Mouse (Mus musculus): Measurements from ENCODE around the gene Fgfbp3. TPM values are rescaled to one million over a fixed set of nuclear protein-coding genes. Genes with fewer than 3 reads are reported as not detected.
A peak's percentile ranks its signal among the peaks of the same experiment; 100 is the strongest.
"Not testable (repeated sequence)": the region's sequence is repeated elsewhere in the genome, so short reads cannot be mapped to it uniquely, and the experiment has no call there.

Gene Fgfbp3
- polyA plus RNA-seq (2016; fragmentation: Nextera tagmentation; extraction: Ambion mirVana): 4.7 and 5.0 TPM in 2 replicates

GRCm38 (mm10) chr19:36919466-36919865 is at the start of gene Fgfbp3:
Gene Fgfbp3, minus strand, starts transcription at chr19:36919615.
- Histone ChIP-seq H3K27me3 (ENCODE audit: insufficient read depth, poor library complexity, severe bottlenecking) (no peaks in the 10 kb centered on the region), H3K4me1 (peaks cover 4% of the 10 kb centered on the region; the same call in 1 of the 2 replicates), H3K4me3 (peak within 1 kb of the TSS; percentile 82), H3K27ac (peak within 1 kb of the TSS; percentile 93), H3K9me3 (no peaks in the 10 kb centered on the region), H3K36me3 (no peaks in the 10 kb centered on the region)
- WGBS: 7% methylated on average over 12 of the region's 12 CpGs
- peak; percentile 79 for DNase-seq (ENCODE audit: low spot score)

- not testable (repeated sequence) for H3K27me3 ChIP-seq (ENCODE audit: insufficient read depth, poor library complexity, severe bottlenecking); DNase-seq (ENCODE audit: low spot score); H3K27ac ChIP-seq; H3K4me1 ChIP-seq; H3K4me3 ChIP-seq; H3K9me3 ChIP-seq
- peaks cover 72% of the 10 kb centered on the region for H3K36me3 ChIP-seq
- 86% methylated on average over 6 of the region's 6 CpGs for WGBS
Observed at GRCm38 (mm10) chr19:36962544-36963260, 43.3 kb upstream of the Fgfbp3 start.

- peaks cover 76% of the 10 kb centered on the region for H3K36me3 ChIP-seq
- no peaks in the 10 kb centered on the region for H3K4me1 ChIP-seq
- WGBS: 95% methylated on average over 1 of the region's 1 CpGs
Observed at GRCm38 (mm10) chr19:36961320-36961719, 41.9 kb upstream of the Fgfbp3 start.

GRCm38 (mm10) chr19:36958331-36958730 is 38.9 kb upstream of the Fgfbp3 start:
- no peaks in the 10 kb centered on the region for H3K9me3 ChIP-seq
- WGBS: 87% methylated on average over 4 of the region's 4 CpGs
- H3K27me3 ChIP-seq (ENCODE audit: insufficient read depth, poor library complexity, severe bottlenecking): no peaks in the 10 kb centered on the region
- no peak overlapping the region for H3K4me3 ChIP-seq
- no peak overlapping the region for H3K27ac ChIP-seq
- DNase-seq (ENCODE audit: low spot score): no peak
- peaks cover 54% of the 10 kb centered on the region for H3K36me3 ChIP-seq
- peaks cover 5% of the 10 kb centered on the region for H3K4me1 ChIP-seq

More at GRCm38 (mm10) chr19:36961320-36961719, 41.9 kb upstream of the Fgfbp3 start:
- Histone ChIP-seq H3K4me3 (no peak overlapping the region), H3K27ac (no peak overlapping the region), H3K9me3 (no peaks in the 10 kb centered on the region), H3K27me3 (ENCODE audit: insufficient read depth, poor library complexity, severe bottlenecking) (no peaks in the 10 kb centered on the region)
- no peak for DNase-seq (ENCODE audit: low spot score)

GRCm38 (mm10) chr19:36953637-36954206 is 34.3 kb upstream of the Fgfbp3 start:
- 29% methylated on average over 4 of the region's 4 CpGs for WGBS
- peaks cover 25% of the 10 kb centered on the region for H3K36me3 ChIP-seq
- peaks cover 7% of the 10 kb centered on the region for H3K4me1 ChIP-seq
- H3K27me3 ChIP-seq (ENCODE audit: insufficient read depth, poor library complexity, severe bottlenecking): no peaks in the 10 kb centered on the region
- no peak overlapping the region for H3K4me3 ChIP-seq
- no peak for DNase-seq (ENCODE audit: low spot score)
- H3K27ac ChIP-seq: no peak overlapping the region
- H3K9me3 ChIP-seq: no peaks in the 10 kb centered on the region

- Histone ChIP-seq H3K36me3 (peaks cover 4% of the 10 kb centered on the region; the same call in 1 of the 2 replicates), H3K4me1 (no peaks in the 10 kb centered on the region), H3K27me3 (ENCODE audit: insufficient read depth, poor library complexity, severe bottlenecking) (no peaks in the 10 kb centered on the region), H3K4me3 (no peak overlapping the region), H3K27ac (no peak overlapping the region), H3K9me3 (no peaks in the 10 kb centered on the region)
- no peak for DNase-seq (ENCODE audit: low spot score)
- 84% methylated on average over 1 of the region's 1 CpGs for WGBS
Observed at GRCm38 (mm10) chr19:36940064-36940463, 20.6 kb upstream of the Fgfbp3 start.

- Histone ChIP-seq H3K9me3 (no peaks in the 10 kb centered on the region), H3K27me3 (ENCODE audit: insufficient read depth, poor library complexity, severe bottlenecking) (no peaks in the 10 kb centered on the region), H3K27ac (no peak overlapping the region), H3K36me3 (no peaks in the 10 kb centered on the region; the same call in 1 of the 2 replicates), H3K4me3 (no peak overlapping the region), H3K4me1 (no peaks in the 10 kb centered on the region)
- no peak for DNase-seq (ENCODE audit: low spot score)
Observed at GRCm38 (mm10) chr19:36938008-36938407, 18.6 kb upstream of the Fgfbp3 start.

- H3K27me3 ChIP-seq (ENCODE audit: insufficient read depth, poor library complexity, severe bottlenecking): no peaks in the 10 kb centered on the region
- H3K27ac ChIP-seq: no peak overlapping the region
- 83% methylated on average over 4 of the region's 4 CpGs for WGBS
- H3K4me3 ChIP-seq: no peak overlapping the region
- no peaks in the 10 kb centered on the region for H3K9me3 ChIP-seq
- no peaks in the 10 kb centered on the region; the same call in 1 of the 2 replicates for H3K36me3 ChIP-seq
- no peak for DNase-seq (ENCODE audit: low spot score)
- no peaks in the 10 kb centered on the region for H3K4me1 ChIP-seq
Observed at GRCm38 (mm10) chr19:36936285-36936684, 16.9 kb upstream of the Fgfbp3 start.

- no peaks in the 10 kb centered on the region for H3K9me3 ChIP-seq
- no peak for DNase-seq (ENCODE audit: low spot score)
- H3K36me3 ChIP-seq: no peaks in the 10 kb centered on the region
- H3K4me1 ChIP-seq: no peaks in the 10 kb centered on the region; the same call in 1 of the 2 replicates
- no peaks in the 10 kb centered on the region for H3K27me3 ChIP-seq (ENCODE audit: insufficient read depth, poor library complexity, severe bottlenecking)
- H3K27ac ChIP-seq: no peak overlapping the region
- H3K4me3 ChIP-seq: no peak overlapping the region
- WGBS: 82% methylated on average over 2 of the region's 2 CpGs
Observed at GRCm38 (mm10) chr19:36932613-36933012, 13.2 kb upstream of the Fgfbp3 start.

GRCm38 (mm10) chr19:36932097-36932496 is 12.7 kb upstream of the Fgfbp3 start:
- no peak for DNase-seq (ENCODE audit: low spot score)
- H3K27ac ChIP-seq: no peak overlapping the region
- no peaks in the 10 kb centered on the region for H3K9me3 ChIP-seq

GRCm38 (mm10) chr19:36929816-36930215 is 10.4 kb upstream of the Fgfbp3 start:
- Histone ChIP-seq H3K4me3 (no peak overlapping the region), H3K27ac (no peak overlapping the region), H3K9me3 (no peaks in the 10 kb centered on the region), H3K27me3 (ENCODE audit: insufficient read depth, poor library complexity, severe bottlenecking) (no peaks in the 10 kb centered on the region), H3K36me3 (no peaks in the 10 kb centered on the region), H3K4me1 (peaks cover 10% of the 10 kb centered on the region)
- DNase-seq (ENCODE audit: low spot score): no peak

More at GRCm38 (mm10) chr19:36932097-36932496, 12.7 kb upstream of the Fgfbp3 start:
- H3K4me1 ChIP-seq: peaks cover 2% of the 10 kb centered on the region; the same call in 1 of the 2 replicates
- no peak overlapping the region for H3K4me3 ChIP-seq
- no peaks in the 10 kb centered on the region for H3K27me3 ChIP-seq (ENCODE audit: insufficient read depth, poor library complexity, severe bottlenecking)
- no peaks in the 10 kb centered on the region for H3K36me3 ChIP-seq

GRCm38 (mm10) chr19:36927800-36928361 is 8.5 kb upstream of the Fgfbp3 start:
- Histone ChIP-seq H3K27me3 (ENCODE audit: insufficient read depth, poor library complexity, severe bottlenecking) (no peaks in the 10 kb centered on the region), H3K27ac (no peak overlapping the region), H3K9me3 (no peaks in the 10 kb centered on the region), H3K4me3 (peak overlapping the region; percentile 93; the same call in 1 of the 2 replicates), H3K36me3 (no peaks in the 10 kb centered on the region), H3K4me1 (peaks cover 10% of the 10 kb centered on the region)
- 84% methylated on average over 6 of the region's 6 CpGs for WGBS
- DNase-seq (ENCODE audit: low spot score): no peak

GRCm38 (mm10) chr19:36926553-36927236 is 7.3 kb upstream of the Fgfbp3 start:
- Histone ChIP-seq H3K27ac (peak overlapping the region; percentile 97), H3K4me1 (peaks cover 10% of the 10 kb centered on the region), H3K36me3 (no peaks in the 10 kb centered on the region), H3K27me3 (ENCODE audit: insufficient read depth, poor library complexity, severe bottlenecking) (no peaks in the 10 kb centered on the region), H3K4me3 (peak overlapping the region; percentile 93), H3K9me3 (no peaks in the 10 kb centered on the region)
- no peak for DNase-seq (ENCODE audit: low spot score)
- WGBS: 1% methylated on average over 26 of the region's 26 CpGs
